In the genomic region with DNA sequence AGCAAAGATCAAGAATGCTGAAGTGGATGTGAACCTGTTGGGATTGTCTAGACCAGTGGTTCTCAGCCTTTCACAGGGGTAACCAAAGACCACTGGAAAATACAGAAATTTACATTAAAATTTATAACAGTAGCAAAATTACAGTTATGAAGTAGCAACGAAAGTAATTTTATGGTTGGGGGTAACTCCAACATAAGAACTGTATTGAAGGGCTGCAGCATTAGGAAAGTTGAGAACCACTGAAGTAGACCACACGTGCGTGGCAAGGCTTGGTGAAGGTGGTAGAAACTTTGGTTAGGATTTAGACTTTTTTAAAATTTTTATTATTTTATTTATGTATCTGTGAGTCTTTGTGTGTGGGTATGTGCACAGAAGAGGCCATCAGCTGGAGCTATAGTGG, we compare ENCODE assay signal across 8 mouse cellular contexts. TPM values are rescaled to one million over a fixed set of nuclear protein-coding genes. Genes with fewer than 3 reads are reported as not detected.
DNase-seq lines count a peak whose midpoint lies in the region; ATAC-seq and TF ChIP-seq lines count a peak whose summit lies in the region.

A gene (plus strand): TSS at position 301 of the 400 bp plus-strand sequence.

- H3K27me3 ChIP-seq in heart, embryonic 10.5 days (ENCODE audit: insufficient read depth, poor library complexity, severe bottlenecking), result peaks cover 5% of the 10 kb centered on the region; the same call in 1 of the 2 replicates
- H3K27me3 ChIP-seq in midbrain, embryonic 16.5 days (ENCODE audit: control insufficient read depth, insufficient read depth, low read depth, low read length), result no peaks in the 10 kb centered on the region

- no peak within 1 kb of the TSS for H3K4me3 ChIP-seq in layer of hippocampus, adult 2 months
- H3K4me3 ChIP-seq in bone marrow macrophage, adult 2 months (ENCODE audit: insufficient read depth, low read length), result no peak within 1 kb of the TSS
- peak within 1 kb of the TSS; percentile 92; the same call in 1 of the 2 replicates for H3K4me3 ChIP-seq in heart, embryonic 10.5 days
- H3K4me3 ChIP-seq in midbrain, embryonic 16.5 days (ENCODE audit: low read depth, low read length), result no peak within 1 kb of the TSS

- WGBS in heart, embryonic 10.5 days, result 94% methylated on average over 3 of the region's 3 CpGs
- 96% methylated on average over 3 of the region's 3 CpGs for WGBS in midbrain, embryonic 16.5 days

- TF ChIP-seq POLR2A in bone marrow macrophage, adult 2 months (IDR thresholded peaks at IDR 0.05; ENCODE audit: borderline replicate concordance, low read depth, low read length), result no peak

- H3K9me3 ChIP-seq in heart, embryonic 10.5 days, result no peaks in the 10 kb centered on the region
- H3K9me3 ChIP-seq in midbrain, embryonic 16.5 days (replicated peaks; ENCODE audit: control insufficient read depth, low read length, poor library complexity, severe bottlenecking), result no peaks in the 10 kb centered on the region

- H3K4me2 ChIP-seq in midbrain, embryonic 16.5 days (ENCODE audit: low read length), result no peak within 1 kb of the TSS

- no peak for DNase-seq in layer of hippocampus, adult 2 months (ENCODE audit: low spot score in 2 of 2)
- DNase-seq in layer of hippocampus, adult 9-10 months (ENCODE audit: low spot score), result no peak
- DNase-seq in heart, embryonic 10.5 days (ENCODE audit: low spot score), result no peak
- no peak for DNase-seq in layer of hippocampus, postnatal 36 days
- DNase-seq in embryo, embryonic 10 days (ENCODE audit: low spot score), result no peak
- DNase-seq in spleen, postnatal 14 days (ENCODE audit: low spot score in 2 of 2), result no peak

- H3K36me3 ChIP-seq in heart, embryonic 10.5 days, result peaks cover 22% of the 10 kb centered on the region
- H3K36me3 ChIP-seq in midbrain, embryonic 16.5 days (ENCODE audit: control insufficient read depth, insufficient read depth, low read length), result peaks cover 33% of the 10 kb centered on the region

- TF ChIP-seq CTCF in layer of hippocampus, adult 2 months (conservative IDR thresholded peaks at IDR 0.05), result no peak
- TF ChIP-seq CTCF in bone marrow macrophage, adult 2 months (IDR thresholded peaks at IDR 0.05; ENCODE audit: low read depth, low read length), result no peak

- H3K9ac ChIP-seq in midbrain, embryonic 16.5 days (ENCODE audit: low read depth, low read length), result no peak within 1 kb of the TSS

- no peak for ATAC-seq in midbrain, embryonic 16.5 days

- peaks cover 42% of the 10 kb centered on the region for H3K4me1 ChIP-seq in bone marrow macrophage, adult 2 months (ENCODE audit: control insufficient read depth, insufficient read depth, low read length)
- H3K4me1 ChIP-seq in heart, embryonic 10.5 days, result peaks cover 25% of the 10 kb centered on the region
- H3K4me1 ChIP-seq in midbrain, embryonic 16.5 days (ENCODE audit: control insufficient read depth, insufficient read depth, low read length), result peaks cover 8% of the 10 kb centered on the region

- H3K27ac ChIP-seq in layer of hippocampus, adult 2 months, result peak within 1 kb of the TSS; percentile 93; the same call in 1 of the 2 replicates
- peak within 1 kb of the TSS; percentile 50; the same call in 1 of the 2 replicates for H3K27ac ChIP-seq in bone marrow macrophage, adult 2 months (ENCODE audit: insufficient read depth, low read depth, low read length)
- peak within 1 kb of the TSS; percentile 95; the same call in 1 of the 2 replicates for H3K27ac ChIP-seq in heart, embryonic 10.5 days
- no peak within 1 kb of the TSS for H3K27ac ChIP-seq in midbrain, embryonic 16.5 days (ENCODE audit: low read length)

RNA-seq across cellular contexts. Expression of the gene that starts here (rescaled TPM):
- 10 to 100 TPM; 60.8 to 63.2 TPM for total RNA-seq in layer of hippocampus, adult 2 months (2021)
- polyA plus RNA-seq in bone marrow macrophage, adult 2 months (2012; ENCODE audit: insufficient read depth, insufficient read length, missing spikeins), result 43.0 and 57.9 TPM in 2 replicates
- polyA plus RNA-seq in heart, embryonic 10.5 days (2016; fragmentation: Nextera tagmentation; extraction: Ambion mirVana), result 86.3 and 87.4 TPM in 2 replicates
- 10 to 100 TPM; 67.5 to 80.3 TPM for total RNA-seq in layer of hippocampus, postnatal 36 days (2021)
- polyA plus RNA-seq in midbrain, embryonic 16.5 days (2015; fragmentation: Nextera tagmentation; extraction: Ambion mirVana), result 67.5 and 69.7 TPM in 2 replicates
